Mouse (Mus musculus) kidney, postnatal 4 days (tissue): ENCODE data around the gene Slc7a6.

Source experiments
- DNase-seq, 2 experiments: peaks; one replicate each; pipeline ENCODE4 v3.0.0; 2021; ENCODE audit warnings: mixed read lengths in 2 of 2

Gene Slc7a6

GRCm38 (mm10) chr8:106140769-106141168 is 27.9 kb upstream of the Slc7a6 start:
- DNase-seq, result peak; percentile 89 to 90

DNA sequence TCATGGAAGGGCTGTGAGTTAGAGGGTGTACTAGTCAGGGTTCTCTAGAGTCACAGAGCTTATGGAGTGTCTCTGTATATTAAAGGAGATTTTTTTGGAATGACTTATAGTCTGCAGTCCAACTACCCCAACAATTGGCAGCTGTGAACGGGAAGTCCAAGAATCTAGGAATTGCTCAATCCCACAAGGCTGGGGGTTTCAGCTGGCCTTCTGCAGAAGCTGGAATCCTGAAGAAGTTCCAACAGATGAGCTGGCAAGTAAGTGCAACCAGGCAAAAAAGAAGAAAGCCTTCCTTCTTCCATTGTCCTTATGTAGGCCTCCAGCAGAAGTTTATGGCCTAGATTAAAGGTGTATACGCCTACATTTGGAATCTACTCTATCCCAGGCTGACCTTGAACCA is 23.3 kb upstream of the Slc7a6 start:
- no peak for DNase-seq

DNA sequence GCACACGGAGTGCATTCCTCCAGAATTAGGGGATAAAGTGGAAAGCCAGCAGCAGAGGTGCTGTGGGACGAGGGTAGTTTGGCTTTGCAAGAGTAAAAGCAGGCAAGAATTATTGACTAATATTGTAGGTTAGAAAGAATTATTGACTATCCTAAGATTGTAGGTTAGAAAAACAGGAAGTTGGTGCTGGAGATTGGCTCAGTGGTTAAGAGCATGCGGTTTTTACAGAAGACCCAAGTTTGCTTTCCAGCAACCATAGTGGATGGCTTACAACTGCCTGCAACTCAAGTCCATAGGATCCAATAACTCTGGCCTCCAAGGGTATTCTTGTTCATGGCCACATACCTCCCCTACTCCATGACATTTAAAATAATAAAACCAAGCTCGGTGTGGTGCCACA is 22.6 kb upstream of the Slc7a6 start:
- DNase-seq, result no peak

DNA sequence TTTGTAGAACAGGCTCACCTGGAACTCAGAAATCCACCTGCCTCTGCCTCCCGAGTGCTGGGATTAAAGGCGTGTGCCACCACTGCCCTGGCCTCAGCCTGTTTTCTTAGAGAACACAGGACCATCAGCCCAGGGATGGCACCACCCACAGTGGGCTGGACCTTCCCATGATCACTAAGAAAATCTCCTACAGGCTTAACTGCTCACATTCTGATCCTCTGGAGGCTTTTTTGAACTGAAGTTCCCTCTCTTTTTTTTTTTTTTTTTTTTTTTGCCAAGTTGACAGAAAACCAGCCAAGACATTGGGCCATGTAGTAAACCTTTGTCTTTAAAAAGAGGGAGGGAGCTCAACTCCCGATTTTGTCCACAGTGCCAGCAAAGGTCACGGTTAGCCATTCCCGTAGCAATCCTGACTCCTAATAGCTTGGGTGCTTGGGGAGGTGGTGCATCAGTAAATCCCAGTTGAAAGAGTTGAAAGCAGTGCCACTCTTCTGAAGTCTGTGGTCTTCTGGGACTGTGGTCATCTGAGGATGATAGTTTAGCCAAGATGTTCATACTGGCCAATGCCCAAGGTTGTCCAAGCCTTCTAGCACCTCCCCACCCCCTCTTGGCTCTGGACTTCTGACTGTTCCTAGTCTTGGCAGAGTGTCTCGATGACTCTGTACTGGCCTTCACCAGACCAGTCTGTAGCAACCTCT is 20.6 kb upstream of the Slc7a6 start:
- DNase-seq, result no peak

- DNase-seq, result no peak
Observed at GRCm38 (mm10) chr8:106149025-106149424, 19.6 kb upstream of the Slc7a6 start.

DNA sequence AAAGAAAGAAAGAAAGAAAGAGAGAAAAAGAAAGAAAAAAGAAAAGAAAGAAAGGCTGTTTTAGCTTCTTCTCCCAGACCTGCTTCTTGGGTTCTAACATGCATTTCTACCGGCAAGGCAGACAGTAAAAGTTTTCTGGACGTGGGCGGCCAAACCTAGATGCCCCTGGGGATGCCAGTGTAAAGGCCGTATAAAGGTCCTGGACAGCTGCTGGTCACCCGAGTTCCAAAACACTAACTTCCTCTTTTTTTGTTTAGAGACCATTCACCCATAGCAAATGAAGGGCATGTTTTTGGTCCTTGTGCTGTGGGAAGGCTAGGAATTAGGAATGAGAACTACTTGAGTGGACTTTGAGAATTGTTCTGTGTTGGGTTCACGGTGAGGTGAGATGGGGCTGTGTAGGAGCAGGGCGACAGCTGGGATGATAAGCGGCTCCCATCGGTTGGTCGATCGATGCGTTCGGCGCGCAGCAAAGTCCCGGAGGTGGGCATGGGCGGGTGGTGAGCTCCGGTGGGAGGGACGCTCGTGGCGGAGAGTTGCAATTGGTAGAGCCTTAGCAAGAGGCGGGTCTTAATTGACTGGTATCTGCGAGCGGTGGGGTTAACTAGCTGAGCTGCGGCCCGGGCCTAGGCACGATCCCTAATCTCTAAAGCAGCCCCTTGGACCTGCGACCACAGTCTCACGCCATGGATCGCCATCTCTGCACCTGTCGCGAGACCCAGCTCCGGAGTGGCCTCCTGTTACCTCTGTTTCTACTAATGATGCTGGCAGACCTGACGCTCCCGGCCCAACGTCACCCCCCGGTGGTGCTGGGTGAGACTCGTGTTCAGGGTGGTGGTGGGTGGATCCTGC is 18.6 kb upstream of the Slc7a6 start, which contains the start of gene Pla2g15:
Gene Pla2g15 (plus strand): TSS at position 599 of the 852 bp plus-strand sequence.
- DNase-seq, result peak; percentile 92 to 95

GRCm38 (mm10) chr8:106150653-106151000 is 18.0 kb upstream of the Slc7a6 start:
- no peak for DNase-seq

- DNase-seq, result no peak
Observed at GRCm38 (mm10) chr8:106151041-106151440, 17.6 kb upstream of the Slc7a6 start.

GRCm38 (mm10) chr8:106152876-106153275 is 15.8 kb upstream of the Slc7a6 start:
- DNase-seq, result no peak

DNA sequence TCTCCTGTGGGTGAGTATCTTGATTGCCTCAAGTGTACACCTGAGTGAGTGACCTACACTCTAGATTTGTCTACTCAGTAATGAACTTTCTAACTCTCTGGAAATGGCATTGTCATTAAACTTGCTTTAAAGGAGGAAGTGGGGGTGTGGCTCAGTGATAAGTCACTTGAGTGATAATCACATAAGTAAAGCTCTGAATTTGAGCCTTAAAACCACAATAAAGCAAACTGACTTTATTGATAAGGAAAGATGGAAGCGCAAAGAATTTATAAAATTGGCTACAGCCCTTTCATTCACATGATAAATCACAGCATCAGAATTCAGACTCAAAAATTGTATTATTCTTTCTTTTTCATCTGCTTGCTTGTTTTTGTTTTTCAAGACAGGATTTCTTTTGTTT is 11.2 kb upstream of the Slc7a6 start:
- no peak for DNase-seq

DNA sequence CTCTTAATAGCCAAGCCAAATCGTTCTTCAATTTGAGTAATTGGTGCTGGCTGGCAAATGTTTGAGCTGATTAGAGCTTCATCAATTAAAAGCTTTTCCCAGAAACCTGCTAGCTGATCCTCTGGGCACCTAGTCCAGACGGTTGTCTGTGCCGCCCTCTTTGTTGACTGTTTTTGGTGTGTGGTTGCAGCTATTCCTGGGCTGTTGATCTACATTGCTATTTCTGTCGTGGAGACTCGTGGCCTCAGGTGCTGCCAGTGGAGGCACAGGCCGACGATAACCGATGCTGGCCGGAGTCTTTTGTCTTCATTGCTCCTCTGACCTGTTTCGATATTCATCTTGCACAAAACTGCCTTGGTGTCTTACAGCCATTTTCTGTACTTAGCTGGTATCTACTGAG is 10.3 kb upstream of the Slc7a6 start:
- DNase-seq, result no peak

DNA sequence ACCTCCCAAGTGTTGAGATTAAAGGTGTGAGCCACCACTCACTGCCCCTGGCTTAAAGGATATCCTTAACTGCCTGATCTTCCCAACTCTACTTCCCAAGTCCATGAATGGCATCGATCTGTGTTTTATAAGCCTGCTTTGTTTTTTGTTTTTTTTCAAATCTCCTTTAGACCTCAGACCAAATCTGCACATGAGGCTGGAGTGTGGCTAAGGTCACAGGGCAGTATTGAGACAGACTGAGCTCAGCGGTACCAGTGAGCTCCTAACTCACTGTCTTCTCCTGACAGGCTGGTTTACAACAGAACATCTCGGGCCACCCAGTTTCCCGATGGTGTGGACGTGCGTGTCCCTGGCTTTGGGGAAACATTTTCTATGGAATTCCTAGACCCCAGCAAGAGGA is 8.8 kb upstream of the Slc7a6 start:
- DNase-seq, result no peak

DNA sequence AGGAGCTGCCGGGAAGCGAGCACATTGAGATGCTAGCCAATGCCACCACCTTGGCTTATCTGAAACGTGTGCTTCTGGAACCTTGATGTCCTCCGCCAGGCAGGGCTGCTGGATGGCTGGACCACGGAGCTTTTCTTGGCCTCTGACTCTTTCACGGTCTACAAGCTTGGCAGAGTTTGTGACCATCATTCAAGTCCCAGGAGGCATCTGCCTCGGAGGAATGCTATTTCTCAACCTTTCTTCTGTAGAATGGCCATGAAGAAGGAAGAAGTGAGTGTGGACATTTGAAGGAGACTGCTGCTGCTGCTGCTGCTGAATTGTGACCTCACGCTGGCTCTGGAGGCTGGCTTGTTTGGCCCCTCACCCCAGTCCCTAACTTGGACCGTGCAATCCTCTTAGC is 5.4 kb upstream of the Slc7a6 start:
- no peak for DNase-seq

DNA sequence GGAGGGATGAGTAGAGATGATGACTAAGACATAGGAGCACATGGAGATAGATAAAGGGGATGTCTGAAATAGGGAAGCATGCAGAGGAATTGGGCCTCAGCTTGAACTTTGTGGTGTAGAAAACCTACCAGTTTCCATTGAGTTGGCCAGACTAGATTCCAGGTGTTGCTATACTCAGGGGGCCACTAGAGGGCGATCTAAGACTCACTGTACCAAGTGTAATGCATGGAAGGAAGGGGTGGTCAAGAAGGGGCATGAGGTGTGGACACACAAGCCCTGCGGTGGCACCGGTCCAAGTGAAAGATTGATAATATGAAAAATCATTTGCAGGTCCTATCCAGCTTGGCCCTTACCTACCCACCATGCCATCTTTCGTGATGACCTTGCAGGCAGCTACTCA is 3.2 kb upstream of the Slc7a6 start:
- peak; percentile 84 to 86 for DNase-seq

GRCm38 (mm10) chr8:106169017-106169933 is 618 bp downstream of the Slc7a6 start:
- DNase-seq, result peak; percentile 53 to 64

GRCm38 (mm10) chr8:106169934-106170480 is 1.4 kb downstream of the Slc7a6 start:
- DNase-seq, result no peak

DNA sequence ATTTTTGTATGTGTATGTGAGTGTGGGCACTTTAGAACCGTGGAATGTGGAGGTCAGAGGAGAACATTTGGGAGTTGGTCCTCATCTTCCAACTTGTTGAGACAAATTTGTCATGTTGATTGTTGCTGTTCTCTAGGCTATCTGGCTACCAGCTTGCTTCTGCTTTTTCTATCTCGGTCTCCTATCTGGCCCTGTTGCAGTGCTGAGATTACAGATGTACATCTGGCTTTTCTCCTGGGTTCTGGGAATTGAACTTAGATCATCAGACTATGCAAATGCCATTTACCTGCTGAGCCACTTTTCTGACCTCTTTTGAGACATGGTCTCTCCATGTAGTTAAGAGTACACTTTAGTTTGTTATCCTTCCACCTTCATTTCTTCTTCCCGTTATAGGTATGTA is 4.9 kb downstream of the Slc7a6 start:
- DNase-seq, result no peak

GRCm38 (mm10) chr8:106176891-106177290 is 8.2 kb downstream of the Slc7a6 start:
- DNase-seq, result no peak

DNA sequence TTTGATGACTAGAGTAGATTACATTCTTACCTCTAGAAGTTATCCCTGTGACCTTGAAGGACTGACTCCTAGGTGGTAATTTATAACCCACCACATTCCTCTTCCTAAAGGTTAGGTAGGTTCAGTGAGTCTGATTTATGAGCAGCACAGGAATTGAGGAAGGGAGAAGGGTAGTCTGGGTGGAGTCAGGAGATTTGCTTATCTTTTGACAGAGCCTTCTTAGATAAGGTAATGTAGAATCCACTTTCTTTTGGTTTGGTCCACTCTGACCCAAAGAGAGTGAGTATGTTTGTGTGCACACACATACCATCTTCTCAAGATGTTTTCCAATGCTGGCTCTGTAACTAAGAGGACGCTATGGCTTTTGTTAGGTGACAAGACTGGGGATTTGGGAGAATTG is 8.9 kb downstream of the Slc7a6 start:
- DNase-seq, result no peak

DNA sequence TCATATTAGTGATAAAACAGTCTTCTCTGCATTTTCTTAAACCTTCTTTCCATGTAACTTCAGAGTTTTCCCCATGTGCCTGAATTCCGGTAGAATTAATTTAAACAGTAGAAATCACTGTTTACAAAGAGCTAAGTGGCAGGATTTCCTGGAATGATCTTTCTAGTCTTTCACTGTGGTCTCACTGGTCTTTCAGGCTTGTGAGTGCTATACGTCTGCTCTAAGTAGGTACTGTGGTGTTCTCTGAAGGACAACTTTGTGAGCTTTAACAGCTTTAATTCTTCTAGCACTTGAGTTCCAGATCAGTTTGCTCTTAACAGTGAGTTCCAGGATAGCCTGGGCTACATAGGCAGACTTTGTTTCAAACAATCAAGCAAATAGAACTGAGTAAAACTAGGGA is 9.8 kb downstream of the Slc7a6 start:
- no peak for DNase-seq

DNA sequence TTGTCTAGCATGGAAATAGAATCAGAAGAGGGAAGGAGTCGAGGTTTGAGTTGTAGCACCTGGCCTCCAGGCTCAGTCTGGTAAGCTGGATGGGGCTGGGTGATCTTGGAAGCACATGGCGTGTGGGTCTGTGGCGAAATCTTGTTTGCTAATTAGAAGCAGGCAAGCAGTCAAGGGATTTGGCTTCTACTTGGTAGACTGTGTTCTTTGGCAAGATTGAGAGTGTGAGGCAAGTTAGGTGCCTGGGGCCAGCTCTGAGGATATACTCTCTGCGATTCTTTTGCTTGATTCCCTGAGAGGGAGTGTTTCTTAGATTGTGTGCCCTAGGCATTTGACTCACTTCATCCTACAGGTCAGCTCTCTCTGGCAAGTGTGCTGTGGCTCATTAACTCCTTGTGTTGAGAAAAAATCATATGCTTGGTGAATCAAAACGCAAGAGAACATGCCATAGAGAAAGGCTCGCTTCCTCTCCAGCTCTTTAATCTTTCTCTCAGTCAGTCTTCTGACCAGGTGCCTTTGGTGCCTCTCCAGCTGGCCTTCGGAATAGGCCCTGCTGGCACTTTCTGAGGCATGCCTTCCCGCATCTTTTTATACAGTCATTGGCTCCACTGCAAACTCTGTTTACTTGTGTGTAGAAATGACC is 17.1 kb downstream of the Slc7a6 start:
- peak in 1 of 2 experiments; percentile 28 for DNase-seq

GRCm38 (mm10) chr8:106186394-106186793 is 17.7 kb downstream of the Slc7a6 start:
- DNase-seq, result no peak
